Mouse (Mus musculus) lung, adult 2 months (tissue): ENCODE results near the gene Plce1.

Source experiments
- CTCF ChIP-seq: fragments of 200-500 bp; IDR thresholded peaks from 2 replicates; pipeline ENCODE4 v1.5.1; 2011; ENCODE audit warnings: mild to moderate bottlenecking, low read length, control low read depth; ENCODE audit not compliant: insufficient read depth
- POLR2A ChIP-seq: fragments of 200-500 bp; IDR thresholded peaks from 2 replicates; pipeline ENCODE4 v1.6.1; 2011; ENCODE audit warnings: low read depth, mild to moderate bottlenecking, control low read depth, low read length, borderline replicate concordance; ENCODE audit errors: extremely low read depth

GRCm38 (mm10) chr19:38757161-38757560 is 276.3 kb downstream of the Plce1 start:
- TF ChIP-seq POLR2A (no peak), CTCF (no peak)
